Mouse (Mus musculus): ENCODE data around the gene Kcnq5.
"Not testable (repeated sequence)": the region's sequence is repeated elsewhere in the genome, so short reads cannot be mapped to it uniquely, and the experiment has no call there.

Kcnq5 gene

DNA sequence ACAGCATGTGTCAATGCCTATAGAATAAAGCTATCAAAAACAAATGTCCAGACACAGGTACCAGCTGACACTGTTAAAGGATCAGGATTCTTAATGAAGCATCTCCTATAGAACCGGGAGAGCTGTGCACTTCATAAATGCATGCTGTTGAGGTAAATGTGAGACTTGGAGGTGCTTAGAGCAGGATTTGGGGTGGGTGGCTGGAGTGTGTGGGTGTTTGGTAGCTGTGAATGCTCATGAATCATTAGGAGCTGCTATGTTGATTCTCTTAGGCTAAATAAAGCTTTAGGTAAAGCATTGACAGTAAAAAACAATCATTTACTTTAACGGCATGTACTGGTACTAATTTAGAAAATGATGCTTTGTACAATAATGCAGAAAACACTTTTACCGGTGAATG, 465.4 kb downstream of the Kcnq5 start:
- intact Hi-C loops (cut with DNase I) = no loop called here

DNA sequence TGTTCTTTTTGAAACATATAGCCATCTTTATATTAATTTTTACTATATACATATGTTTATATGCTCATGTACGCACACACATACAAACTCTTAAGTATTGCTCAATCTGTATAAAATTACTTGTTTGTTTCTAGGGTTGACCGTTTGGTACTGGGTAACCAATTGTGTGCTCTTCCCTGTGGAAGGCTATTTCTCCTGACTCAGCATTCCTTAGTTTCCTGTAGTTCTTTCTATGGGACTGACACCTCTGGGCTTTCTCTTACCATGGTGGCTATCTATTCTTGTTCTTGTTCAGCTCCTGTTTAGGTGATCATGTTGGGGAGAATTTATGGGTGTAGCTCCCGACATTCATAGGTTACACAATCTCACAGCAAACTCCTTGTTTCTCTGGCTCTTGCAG, 473.1 kb downstream of the Kcnq5 start:
- intact Hi-C loops (cut with DNase I) = no loop called here

DNA sequence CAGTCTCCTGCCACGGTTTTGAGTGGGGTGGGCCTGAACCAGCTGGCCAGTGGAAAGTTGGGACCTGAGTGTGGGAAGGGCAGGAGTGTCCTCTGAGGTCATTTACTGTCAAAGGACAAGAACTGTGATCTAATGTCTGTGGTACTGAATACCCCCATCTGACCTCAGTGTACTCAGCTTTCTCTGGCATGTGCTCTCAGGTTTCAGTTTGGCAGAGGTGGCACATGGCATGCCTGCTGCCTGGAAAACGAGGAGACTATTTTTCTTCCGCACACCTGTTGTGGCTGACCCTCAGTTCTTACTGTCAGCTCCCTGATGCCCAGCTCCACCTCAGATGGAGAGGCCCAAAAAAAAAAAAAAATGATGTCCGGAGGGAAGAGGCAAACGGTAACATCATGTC, 475.5 kb downstream of the Kcnq5 start:
- intact Hi-C loops (cut with DNase I) = no loop called here

DNA sequence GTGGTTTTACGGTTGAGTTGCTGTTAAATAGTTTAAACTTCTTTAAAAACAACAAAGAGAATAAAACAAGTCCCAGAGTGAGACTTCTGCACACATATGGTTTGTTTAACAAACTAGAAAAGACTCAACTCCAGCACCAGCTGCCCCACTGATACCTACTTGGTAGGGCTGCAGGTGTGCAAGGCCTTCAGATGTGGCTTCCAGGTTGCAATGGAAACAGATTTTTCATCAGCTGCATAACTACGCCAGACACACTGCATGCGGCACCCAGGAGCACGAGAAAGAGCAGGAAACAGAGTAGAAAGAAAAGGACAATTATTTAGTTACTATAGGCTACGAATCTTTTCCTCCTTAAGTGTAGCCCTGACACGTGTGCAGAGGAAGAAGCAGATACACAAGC, 492.4 kb downstream of the Kcnq5 start:
- intact Hi-C loops (cut with DNase I) = no loop called here

DNA sequence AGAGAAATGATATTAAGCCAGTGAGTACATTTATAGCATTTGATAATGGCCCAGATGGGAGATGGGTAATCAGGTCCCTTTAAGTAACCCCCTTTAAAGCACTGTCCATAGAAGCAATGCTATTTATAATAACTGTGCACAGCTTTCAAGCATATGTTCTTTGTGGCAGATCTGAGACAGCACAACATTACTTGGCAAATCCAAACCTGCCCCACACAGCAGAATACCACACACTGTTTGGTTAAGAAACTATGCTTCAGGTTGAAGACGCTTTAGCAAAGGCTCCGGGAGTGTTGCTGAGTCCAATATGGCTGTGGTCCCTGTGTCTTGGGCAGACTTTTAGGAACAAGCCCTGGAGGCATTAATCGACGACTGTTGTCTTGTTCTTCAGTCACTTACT, 495.3 kb downstream of the Kcnq5 start:
- intact Hi-C loops (cut with DNase I) = no loop called here

DNA sequence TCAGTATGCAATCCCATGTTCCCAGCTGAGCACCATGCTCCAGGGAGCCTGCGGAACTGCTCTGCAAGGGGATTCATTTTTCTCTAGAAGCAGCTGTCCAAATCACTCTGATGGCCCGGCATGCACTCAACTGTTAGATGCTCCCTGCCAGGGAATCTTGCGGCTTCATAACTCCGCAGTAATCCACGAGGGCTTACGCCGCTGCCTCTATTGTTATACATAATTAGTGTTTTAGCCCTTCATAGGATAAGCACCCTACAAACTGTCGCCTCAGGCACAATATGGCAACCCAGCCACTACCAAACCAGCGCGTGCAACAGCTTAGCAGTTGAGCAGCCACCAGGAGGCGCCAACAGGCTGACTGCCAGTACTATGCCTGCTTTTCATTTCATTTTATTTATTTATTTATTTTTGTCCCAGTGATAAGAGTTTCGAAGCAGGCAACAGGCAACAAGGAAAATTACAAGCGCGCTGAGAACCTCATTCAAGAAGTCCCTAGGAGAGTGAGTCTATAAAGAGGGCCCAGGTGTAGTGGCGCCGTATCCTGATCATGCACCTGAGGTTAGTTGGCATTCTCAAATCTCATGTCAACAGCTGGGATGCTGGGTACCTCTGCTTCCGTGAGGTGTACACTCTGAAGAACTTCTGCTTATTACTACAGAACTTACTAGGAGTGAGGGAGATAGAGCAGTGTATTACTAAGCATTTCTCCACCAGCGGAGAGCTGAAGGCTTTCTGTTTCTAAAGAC, 500.6 kb downstream of the Kcnq5 start:
- intact Hi-C loops (cut with DNase I) = loop anchor here (1.0 kb wide), 1 partner anchor 808 kb away; no protein-coding TSS in a partner anchor

DNA sequence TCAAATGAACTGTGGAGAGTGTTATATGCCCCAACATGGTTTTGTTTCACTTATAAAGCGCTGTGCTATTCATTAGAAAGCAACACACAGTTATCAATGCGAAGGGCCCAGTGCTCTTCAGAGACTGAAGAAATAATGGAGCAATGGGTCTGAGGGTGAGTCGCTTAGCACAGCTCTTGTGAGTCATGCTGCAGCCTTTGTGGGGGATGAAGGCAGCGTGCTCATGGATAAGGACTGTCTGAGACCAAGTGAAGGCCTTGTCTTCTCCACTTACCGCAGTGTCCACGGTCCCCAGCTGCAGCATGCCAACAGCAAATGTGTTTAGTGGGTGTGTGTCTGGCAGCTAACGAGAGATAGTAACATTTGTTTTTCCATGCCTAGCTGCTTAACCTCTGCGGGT, 503.2 kb downstream of the Kcnq5 start:
- intact Hi-C loops (cut with DNase I) = loop anchor here (5.0 kb wide), 1 partner anchor 509 kb away; no protein-coding TSS in a partner anchor

DNA sequence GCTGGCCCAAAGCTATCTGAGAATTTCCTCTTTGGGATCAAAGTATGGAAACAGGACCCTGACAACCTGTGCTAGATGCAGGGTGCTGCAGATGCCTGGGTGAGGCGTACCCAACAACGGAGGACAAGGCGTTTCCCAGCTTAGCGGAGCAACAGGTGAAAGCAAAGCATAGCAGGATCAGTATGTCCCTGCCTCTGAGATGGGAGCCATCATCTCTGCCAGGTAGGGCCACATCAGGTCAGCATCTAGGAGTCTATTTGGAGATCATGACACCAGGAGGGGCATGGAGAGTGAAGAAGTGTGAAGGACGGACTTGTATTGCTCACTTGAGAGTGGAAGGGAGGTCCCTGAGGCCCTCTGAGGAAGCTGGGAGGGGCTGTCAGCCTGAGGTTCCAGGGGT, 505.8 kb downstream of the Kcnq5 start:
- intact Hi-C loops (cut with DNase I) = loop anchor here (5.0 kb wide), 1 partner anchor 511 kb away; no protein-coding TSS in a partner anchor

DNA sequence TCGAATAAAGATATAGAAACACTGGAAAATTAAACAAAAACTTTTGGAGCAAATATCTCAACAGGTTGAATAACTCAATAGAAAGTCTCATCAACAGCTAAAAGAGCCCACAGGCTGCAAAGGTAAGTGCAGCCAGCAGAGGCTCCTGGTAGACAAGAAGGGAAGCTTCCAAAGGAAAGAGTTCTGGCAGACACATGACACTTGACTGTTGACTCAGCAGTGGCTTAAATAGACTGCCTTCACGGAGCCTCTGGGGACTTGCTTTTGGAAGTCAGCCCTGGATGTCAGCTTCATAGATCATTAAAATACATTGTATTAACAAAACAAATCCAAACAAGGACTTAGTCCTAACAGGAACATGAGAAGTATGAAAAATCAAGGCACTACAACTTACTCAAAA, 513.5 kb downstream of the Kcnq5 start:
- intact Hi-C loops (cut with DNase I) = no loop called here

DNA sequence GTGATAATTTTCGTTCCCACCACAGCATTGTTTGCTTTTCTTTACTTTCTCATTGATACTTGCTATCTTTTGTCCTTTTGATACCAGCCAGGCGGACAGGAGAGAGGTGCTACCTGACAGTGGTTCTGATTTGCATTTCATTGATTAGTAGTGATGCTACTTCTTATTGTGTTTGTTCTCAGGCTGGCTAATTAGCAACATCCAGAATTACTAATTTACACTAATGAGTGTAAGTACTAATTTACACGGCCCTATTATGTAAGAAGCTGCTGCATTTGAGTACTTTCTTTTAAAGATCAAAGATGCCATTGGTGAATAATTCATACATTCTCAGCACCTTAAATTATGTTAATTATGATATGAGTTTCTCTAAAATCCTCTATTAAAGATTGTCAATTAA, 525.0 kb downstream of the Kcnq5 start:
- intact Hi-C loops (cut with DNase I) = no loop called here

DNA sequence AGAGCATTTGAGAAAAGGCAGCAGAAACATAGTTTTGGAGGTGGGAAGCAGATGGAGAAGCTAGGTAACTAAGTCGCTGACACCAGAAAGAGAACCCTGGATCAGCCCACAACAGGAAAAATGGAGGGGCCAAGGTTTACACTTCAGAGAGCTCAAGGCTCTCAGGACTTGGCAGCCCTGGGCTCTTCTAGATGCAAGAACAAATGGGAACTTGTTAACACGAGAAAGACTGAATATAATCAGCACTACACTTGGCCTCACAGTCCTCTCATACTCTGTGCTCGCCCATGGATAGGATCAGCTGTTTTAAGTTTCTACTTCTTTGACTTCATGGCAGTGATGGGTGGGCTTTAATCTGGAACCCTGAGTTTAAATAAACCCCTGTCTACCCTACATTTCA, 526.9 kb downstream of the Kcnq5 start:
- intact Hi-C loops (cut with DNase I) = no loop called here

DNA sequence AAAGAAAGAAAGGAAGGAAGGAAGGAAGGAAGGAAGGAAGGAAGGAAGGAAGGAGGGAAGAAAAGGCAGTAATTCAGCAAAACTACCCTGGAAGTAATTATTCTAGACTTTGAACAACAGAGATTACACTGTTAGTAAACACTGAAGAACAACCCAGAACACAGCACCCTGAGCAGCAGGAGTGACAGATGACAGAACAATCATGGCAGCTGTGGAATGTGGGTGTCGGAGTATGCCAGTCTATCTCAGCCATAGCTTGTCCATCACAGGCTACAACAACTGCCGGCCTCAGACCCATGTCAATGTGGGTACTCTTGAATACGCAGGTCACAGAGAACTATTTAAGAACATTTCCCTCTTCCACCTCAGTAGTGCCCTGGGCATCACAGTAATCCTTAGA, 530.1 kb downstream of the Kcnq5 start:
- intact Hi-C loops (cut with DNase I) = no loop called here

DNA sequence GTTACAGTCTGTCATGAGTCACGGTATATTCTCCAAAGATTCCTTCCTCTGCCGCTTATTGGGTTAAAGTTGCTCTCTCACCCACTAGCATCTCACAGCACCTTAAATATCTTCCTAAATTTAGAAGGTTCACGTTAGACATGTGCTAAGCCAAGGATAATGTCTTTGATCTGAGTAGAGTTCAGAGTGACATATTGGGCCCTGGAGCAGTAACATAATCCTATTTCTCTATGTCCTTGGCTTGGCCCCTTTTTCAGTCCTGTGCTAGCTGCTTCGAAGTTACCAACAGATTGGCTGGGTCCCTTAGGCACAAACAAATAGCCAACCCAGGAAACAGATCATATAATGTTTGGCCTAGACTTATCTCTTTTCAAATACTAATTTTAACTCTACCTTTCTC, 533.7 kb downstream of the Kcnq5 start:
- intact Hi-C loops (cut with DNase I) = no loop called here

DNA sequence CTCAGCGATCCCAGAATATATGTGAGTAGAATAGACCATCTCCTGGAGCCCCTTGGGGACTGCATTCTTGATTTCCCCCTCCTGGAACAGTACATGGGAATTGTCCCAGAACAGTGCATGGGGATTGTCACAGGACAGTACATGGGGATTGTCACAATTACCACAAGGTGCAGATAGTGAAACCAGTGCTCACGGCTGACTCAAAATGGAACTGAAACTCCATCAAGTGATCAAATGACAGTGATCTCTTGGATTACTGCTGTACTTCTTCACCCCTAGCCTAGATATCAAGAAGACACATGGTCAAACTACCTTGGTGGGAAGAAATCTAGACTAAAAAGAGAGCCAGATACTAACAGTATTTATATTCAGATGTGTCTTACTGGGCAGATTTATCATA, 536.1 kb downstream of the Kcnq5 start:
- intact Hi-C loops (cut with DNase I) = no loop called here

DNA sequence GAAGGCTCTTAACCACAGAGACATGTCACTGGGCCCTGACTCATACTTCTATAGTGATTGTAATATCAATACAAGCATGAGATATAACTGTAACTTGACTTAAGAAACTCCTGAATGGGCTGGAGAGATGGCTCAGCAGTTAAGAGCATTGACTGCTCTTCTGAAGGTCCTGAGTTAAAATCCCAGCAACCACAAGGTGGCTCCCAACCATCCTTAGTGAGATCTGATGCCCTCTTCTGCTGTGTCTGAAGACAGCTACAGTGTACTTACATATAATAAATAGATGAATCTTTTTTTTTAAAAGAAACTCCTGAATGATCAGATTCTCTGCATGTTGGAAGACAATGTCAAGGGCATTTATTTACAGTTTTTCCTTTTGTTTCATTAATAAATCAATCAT, 542.4 kb downstream of the Kcnq5 start:
- intact Hi-C loops (cut with DNase I) = no loop called here

DNA sequence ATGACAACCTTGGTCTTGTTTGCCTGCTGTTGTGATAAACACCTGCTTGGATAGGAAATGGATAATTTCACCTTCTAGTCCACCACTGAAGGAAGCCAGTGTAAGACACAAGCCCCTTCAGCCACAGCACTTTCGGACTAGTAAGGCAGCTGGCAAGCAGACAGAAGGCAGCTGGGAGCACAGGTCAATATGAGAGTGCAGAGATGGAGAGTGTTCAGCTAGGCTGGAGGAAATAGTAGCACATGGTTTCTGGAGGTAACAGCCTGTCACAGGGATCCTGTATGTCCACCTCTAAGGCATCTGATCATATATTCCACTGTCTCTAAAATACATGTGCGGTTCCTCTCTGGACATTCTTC, 549.6 kb downstream of the Kcnq5 start:
- intact Hi-C loops (cut with DNase I) = loop anchor here (5.0 kb wide), 1 partner anchor 555 kb away; no protein-coding TSS in a partner anchor

DNA sequence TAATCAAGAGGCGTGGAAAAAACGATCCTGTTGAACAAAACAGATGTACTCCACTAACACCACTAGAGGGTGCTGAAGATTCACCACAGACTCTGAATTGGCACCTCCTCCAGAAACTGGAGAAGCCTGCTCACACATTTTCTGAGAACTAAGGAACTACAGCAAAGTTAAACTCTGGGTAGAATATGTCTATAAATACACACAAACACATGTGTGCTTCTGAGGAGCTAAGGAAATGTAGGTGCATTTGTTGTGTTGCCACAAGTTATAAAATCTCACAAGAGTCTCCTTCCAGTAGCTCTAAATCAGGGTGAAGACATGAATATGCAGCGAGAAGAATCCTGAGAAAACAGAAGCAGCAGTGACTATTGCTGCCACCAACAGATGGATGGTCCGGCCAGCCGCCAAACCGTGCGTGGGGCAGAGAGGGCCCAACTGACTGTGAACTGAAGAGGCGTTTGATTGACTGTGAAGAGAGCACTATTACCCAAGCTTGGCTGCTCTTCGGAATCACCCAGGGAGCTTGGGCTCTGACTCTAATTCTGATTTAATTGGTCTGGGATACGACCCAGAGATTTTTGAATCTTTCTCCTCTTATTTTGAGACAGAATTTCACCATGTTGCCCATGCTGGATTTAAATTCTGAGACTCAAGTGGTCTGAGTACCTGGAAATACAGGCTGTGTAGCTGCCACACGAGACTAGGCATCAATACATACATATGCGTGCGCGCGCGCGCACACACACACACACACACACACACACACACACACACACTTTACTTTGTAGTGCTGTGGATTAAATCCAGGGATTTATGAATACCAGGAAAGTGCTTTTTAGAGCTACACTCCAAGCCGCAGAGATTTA, 550.2 kb downstream of the Kcnq5 start:
- intact Hi-C loops (cut with DNase I) = loop anchor here (1.0 to 5.0 kb wide), 2 partner anchors 556 to 858 kb away; no protein-coding TSS in a partner anchor

DNA sequence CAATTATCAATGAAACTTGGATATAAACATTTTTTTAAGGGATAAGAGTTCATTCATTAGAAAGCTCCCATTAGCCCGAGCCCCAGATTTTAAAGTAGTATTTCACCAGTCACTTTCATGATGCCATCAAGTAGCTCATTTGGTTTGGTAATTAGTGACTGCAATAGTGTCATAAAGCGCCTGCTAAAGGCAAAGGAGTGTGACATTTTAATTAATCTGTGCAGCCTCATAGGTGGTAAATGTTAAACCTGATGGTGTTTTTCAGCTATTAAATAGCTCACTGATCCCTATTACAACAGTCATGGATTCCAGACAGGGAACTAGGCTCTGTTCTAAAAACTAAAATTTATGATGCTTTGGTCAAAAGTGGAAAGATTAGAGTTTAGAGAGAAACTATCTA, 554.5 kb downstream of the Kcnq5 start:
- intact Hi-C loops (cut with DNase I) = no loop called here

DNA sequence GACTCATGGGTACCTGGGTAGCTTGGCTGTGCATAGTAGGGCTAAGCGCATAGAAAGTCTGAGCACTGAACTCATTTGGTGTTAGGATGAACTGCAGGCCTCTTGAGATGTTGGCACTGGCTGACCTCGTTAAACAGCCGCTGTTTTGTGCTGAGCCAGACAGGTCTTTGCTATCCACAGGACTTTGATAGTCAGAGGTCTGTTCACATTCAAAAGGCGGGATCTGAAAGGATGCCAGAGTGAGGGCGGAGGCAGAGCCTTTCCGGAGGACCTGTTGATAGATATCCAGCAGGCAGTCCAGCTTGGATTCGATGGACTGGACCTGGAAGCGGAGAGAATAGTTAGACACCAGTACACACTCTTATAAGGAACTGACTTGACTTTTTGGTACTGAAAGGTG, 558.9 kb downstream of the Kcnq5 start:
- intact Hi-C loops (cut with DNase I) = no loop called here

DNA sequence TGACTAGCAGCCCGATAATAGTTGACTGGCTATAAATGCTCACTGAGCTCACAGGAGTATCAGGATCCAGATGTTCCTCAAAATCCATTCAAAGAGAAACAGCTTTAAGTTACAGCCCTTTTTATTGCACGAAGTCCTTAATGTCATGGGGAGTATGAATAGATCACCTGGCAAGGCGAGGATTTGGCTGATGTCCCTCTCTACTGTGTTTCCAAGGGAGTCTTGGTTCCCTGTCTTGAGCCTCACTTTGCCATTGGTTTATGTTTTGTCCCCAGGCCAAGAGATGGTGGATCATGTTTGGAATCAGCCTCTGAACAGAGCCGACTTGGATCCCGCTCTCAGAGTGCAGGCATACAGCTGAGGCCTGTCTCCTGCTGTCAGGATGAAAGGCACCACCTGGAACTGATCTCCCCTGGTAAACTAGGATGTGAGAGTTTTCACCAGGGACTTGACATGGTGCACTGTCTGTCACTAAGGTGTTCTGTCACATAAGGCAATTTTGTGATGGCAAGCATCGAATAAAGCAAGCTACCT, 570.5 kb downstream of the Kcnq5 start:
- intact Hi-C loops (cut with DNase I) = no loop called here

DNA sequence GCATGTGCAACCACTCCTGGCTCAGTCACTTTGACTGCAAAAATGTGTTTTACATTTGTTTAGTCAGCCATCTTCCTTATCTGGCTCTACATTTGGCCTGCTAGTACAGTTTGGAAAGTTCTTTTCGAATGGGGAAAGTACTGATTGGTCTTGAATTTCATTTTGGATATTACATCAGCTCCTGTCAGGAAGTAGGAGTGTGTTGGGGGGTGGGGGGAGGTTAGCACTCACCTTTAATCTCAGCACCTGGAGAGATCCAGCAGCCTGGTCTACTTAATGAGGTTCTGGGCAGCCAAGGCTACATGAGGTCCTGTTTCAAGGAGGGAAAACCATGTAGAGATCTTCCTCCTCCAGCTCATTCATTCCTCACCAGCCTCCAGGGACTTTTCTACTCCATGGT, 578.5 kb downstream of the Kcnq5 start, which contains the start of gene Khdc1b:
Khdc1b (plus strand) TSS at position 301 of the 400 bp plus-strand sequence.
- intact Hi-C loops (cut with DNase I) = no loop called here

DNA sequence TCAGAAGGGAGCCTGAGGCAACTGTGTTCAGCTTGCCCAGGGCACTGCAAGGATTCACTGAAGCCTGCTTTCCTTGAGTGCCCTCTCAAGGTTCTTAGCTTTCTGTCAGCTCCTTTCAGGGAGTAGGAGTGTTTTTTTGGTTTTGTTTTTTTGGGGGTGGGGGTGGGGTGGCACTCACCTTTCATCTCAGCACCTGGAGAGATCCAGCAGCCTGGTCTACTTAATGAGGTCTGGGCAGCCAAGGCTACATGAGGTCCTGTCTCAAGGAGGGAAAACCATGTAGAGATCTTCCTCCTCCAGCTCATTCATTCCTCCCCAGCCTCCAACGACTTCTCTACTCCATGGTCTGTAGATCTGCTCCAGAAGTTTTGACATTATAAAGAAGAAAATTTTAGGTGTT, 593.7 kb downstream of the Kcnq5 start, which contains the start of gene Khdc1c:
Khdc1c (plus strand) TSS at position 301 of the 400 bp plus-strand sequence.
- intact Hi-C loops (cut with DNase I) = not testable (repeated sequence)
